Mouse (Mus musculus) lung, postnatal 14 days (tissue): Measurements from ENCODE around the gene Prlh.
A peak's percentile ranks its signal among the peaks of the same experiment; 100 is the strongest.

Experiments used
- DNase-seq: peaks from one replicate; pipeline ENCODE4 v3.0.0; 2021

Prlh gene

DNA sequence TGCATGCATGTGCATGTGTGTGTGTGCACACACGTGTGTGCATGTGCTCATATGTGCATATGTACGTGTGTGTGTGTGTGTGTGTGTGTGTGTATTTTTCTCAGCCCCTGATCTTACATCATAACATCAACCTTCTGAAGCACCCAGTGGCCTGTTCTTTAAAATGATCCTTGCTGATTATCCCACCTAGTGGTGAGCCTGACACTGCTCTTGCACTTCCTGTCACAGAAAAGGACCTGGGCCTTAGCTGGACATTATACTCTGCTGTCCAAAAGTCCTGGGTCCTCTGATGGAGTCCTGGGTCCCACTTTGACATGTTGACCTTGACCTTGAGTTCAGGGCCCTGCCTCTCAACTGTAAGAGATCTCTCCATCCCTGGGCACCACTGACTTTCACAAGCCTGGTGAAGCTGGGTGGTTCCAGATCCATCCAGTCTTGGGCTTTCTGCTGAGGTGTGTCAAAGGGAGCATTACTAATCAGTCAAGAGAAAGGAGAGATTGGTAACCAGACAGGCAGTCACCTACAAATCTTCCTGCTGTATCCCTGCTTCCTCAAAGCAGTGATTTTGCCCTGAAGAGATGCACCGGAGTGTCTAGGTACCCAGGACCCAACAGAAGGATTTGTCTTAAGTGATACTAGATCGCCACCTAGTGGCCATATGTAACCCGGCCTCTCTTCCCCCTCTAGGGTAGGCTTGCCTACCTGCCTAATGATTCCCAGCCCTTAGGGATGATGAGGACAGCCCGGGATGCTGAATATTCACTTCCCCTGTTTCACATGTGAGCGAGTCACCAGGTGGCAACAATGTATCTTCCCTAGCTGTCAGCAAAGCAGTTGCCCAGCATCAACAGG, 3.6 kb downstream of the Prlh start:
- peak; percentile 77 for DNase-seq

DNA sequence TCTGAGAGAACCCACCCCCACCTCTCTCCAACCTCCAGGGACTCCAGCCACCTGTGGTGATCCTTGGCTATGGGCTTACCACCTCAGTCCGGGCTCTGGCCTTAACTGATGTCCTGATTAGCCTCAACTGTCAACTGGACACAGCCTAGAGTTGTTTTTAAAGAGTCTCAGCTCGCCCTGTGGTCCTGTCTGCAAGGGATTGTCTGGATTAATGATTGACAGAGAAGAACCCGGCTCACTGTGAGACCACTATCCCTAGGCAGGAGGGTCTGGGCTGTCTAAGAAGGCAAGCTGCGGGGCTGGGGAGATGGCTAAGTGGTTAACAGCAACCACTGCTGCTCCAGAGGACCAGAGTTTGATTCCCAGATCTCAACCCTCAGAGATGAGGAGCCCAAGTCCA, 9.6 kb downstream of the Prlh start:
- DNase-seq: no peak

DNA sequence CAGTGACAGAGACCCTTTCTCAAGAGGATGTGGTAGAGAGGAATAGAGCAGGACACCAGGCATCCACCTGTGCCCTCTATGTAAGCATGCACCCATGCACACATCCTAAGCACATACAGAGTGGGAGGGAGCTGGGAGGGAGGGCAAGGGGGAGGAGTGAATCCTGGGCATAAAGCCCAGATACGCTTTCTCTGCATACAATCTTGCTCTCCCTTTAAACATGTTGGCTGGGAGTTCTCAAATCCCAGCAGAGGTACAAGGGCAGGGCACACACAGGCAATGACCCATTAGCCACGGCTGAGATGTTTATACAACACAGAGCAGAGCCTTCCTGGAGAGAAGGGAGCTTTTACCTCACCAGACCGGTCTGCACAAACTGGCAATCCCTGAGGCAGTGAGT, 10.1 kb downstream of the Prlh start:
- no peak for DNase-seq

- peak; percentile 65 for DNase-seq
These were observed 14.7 kb downstream of the Prlh start for GRCm38 (mm10) chr1:90967583-90967982.

GRCm38 (mm10) chr1:90968649-90969048, 15.7 kb downstream of the Prlh start:
- DNase-seq: no peak

DNA sequence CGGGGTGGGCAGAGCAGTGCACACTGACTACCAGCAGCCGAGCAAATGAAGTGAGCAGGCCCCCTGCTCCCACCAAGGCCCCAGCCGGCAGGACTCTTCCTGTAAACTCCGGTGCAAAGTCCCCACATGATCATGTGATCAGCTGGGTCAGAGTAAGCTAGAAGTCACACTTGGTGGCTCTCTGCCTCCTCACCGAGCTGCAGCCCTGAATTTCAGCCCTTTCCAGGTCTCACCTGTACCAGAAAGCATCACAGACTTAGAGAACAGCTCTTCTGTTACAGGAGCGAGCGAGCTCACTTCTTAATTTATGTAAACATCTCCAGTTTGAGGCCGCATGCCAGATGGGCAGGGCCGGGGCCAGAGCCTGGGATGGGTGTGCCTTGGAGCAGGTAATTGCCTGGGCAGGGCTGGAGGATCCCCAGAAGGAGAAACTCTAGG, 16.5 kb downstream of the Prlh start, which contains the start of gene Rab17:
Rab17 (minus strand) TSS at position 315 of the 438 bp plus-strand sequence.
- DNase-seq: peak; percentile 74

GRCm38 (mm10) chr1:90969881-90970390, 17.0 kb downstream of the Prlh start:
- no peak for DNase-seq

DNA sequence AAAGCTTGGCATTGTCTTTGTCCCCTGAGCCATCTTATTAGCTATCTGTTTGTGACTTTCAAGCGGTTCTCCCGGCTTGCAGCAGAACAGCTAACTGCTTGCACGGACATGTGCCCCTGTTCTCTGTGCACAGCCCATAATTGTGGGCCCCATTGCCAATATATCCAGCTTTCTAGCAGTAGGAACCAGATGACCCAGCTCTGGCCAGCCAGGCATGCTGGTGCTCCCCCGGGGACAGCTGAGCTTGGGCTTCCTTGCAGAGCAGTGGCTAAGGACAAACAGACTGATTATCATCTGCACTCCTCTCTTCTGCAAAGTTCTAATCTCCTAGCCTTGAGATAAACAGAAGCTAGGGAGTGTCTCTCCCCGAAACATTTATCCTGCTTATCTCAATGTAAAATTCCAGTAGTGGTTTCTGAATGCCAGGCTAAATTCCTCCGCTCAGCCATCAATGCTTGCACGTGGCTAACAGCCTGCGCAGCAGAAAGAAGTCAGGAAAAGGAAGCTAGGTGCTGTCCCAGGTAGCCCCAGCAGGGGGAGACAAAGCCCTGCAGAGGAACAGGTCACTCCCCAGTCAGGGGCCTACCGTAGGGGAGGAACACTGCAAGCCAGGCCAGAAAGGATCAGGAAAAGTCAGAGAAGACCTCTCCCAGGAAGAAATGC, 20.1 kb downstream of the Prlh start:
- peak; percentile 98 for DNase-seq

DNA sequence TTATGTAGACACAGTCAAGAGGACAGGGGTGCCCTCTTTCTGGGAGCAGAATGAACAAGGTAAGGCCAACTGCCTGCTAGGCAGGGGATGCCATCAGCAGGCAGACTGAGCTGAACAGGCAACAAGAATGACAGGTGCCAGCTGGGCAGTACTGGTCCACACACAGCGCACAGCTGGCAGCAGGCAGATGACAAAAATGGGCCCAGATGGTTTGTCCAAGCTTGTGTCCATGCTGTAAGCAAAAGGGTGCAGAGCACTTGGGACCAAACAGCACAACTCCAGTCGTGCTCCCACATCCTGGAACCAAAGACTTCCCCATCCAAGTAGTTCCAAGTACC, 20.6 kb downstream of the Prlh start:
- DNase-seq: no peak

GRCm38 (mm10) chr1:90974906-90975649, 22.2 kb downstream of the Prlh start:
- peak; percentile 25 for DNase-seq

- no peak for DNase-seq
These were observed 23.1 kb downstream of the Prlh start for GRCm38 (mm10) chr1:90975960-90976359.

DNA sequence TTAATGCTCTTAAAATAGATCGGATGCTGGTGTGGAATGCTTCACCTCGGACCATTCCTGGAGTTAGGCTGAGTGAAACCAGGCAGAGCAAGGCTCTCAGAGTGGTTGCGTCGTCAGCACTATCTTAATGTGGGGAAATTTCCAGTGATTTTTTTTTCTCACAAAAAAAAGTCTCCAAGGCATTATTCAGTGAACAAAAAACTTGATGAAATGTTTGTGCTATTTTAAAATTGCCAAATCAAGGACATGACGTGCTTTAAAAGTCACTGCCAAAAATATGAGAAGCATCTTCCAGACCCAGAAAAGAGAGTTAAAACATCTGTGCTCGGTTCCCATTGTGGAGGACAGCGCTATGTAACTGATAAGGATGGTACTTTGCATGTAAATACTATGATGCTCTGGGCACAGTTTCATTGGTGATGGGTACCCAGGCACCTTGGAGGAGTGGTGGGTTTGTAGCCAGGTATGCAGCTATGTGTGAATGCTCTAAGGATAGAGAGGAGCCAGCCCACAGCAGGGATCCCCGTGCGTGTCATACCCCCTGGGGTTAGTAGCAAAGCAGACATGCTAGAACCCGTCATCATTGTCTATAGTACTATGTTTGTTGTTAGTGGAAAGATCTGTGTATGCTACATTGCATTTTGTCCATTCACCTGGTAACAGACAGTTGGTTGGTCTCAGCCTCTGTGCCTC, 27.9 kb downstream of the Prlh start:
- DNase-seq: no peak

GRCm38 (mm10) chr1:90981346-90981745, 28.4 kb downstream of the Prlh start:
- DNase-seq: no peak

DNA sequence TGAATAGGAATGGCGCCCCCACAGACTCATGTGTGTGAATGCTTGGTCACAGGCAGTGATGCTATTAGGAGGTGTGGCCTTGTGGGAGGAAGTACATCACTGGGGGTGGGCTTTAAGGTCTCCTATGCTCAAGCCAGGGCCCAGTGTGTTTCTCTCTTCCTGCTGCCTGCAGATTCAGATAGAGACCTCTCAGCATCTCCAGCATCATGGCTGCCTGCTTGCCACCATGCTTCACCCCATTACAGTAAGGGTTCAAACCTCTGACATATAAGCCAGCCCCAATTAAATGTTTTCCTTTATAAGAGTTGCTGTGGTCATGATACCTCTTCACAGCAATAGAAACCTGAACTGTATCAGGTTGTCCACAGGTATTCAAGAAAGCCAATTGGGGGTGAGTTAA, 43.0 kb downstream of the Prlh start:
- DNase-seq: no peak

GRCm38 (mm10) chr1:90997136-90997535, 44.2 kb downstream of the Prlh start:
- no peak for DNase-seq

DNA sequence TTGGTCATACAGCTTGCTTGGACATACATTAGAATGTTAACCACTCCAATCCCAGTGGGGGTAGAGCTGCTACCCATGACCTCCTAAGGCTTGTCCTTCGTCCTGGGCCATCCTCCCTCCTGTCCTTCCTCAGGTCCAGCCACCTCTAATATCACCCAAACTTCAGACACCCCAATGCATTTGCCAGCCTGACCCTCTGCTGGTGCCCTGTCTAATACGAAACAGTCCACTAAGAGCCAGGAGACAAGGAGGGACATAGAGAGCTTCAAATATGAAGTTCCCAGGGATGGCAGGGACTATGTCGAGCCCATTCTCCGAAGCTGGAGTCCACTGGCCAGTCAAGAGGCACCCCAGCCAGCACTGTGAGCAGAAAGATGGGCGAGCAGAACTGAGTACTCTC, 44.7 kb downstream of the Prlh start:
- DNase-seq: no peak

DNA sequence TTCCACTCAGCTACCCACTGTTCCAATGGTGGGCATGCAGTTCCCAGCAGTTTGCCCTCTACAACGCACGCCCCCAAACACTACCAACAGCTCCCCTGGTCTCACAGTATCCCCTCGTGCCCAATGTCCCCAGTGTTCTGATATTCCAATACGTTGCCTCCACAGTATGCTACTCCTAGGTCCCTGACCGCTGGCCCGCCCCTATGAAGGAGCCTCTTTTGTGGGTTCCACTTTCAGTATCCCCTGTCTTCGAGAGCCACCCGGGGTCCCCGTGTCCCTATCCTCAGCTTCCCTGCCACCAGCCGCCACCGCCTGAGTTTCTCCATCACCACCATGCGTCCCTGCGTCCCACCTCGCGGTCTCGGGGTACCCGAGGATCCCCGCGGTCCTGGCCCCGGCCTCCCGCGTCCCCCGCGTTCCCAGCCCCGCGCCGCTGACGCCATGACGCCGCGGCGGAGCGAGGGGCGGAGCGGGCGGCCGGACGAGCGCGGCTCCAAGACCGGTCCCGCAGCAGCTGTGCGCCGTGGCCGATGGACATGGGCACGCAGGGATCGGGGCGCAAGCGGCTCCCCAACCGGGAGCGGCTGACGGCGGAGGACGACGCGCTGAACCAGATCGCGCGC, 45.5 kb downstream of the Prlh start, which contains the start of gene Lrrfip1:
Lrrfip1 (plus strand) TSS at position 470 of the 623 bp plus-strand sequence.
- peak; percentile 54 for DNase-seq

DNA sequence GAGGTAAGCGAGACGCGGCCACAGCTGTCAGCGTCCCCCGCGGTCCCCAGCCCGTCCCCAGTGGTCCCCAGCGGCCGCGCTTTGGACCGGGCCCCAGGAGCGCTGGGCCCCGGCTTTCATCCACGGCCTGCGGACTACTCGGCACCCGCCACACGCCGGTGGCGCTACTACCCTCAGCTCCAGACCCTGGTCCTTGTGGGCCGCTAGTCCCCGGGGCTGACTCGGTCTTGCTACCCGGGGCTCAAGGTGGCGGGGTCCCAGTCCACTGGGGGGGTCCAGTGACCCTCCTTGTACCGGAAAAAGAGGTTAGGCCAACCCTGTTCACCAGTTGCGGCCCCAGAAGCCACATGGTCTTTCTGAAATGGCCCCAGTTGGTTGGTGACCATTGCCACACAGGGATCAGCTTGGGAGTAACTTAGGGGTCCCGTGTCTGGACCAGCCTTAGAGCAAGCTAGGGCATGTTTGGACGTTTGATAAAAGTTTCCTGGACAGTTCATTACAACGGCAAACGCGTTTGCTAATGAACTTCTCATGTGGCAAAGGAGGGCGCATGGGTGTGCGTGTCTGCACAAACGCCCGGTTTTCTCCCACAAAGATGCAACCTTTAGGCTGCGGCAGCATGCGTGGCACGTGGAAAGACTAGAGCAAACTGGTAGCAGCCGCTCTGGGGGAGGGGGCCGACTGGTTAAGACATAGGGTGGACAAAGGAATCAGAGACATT, 46.1 kb downstream of the Prlh start:
- DNase-seq: peak; percentile 19

DNA sequence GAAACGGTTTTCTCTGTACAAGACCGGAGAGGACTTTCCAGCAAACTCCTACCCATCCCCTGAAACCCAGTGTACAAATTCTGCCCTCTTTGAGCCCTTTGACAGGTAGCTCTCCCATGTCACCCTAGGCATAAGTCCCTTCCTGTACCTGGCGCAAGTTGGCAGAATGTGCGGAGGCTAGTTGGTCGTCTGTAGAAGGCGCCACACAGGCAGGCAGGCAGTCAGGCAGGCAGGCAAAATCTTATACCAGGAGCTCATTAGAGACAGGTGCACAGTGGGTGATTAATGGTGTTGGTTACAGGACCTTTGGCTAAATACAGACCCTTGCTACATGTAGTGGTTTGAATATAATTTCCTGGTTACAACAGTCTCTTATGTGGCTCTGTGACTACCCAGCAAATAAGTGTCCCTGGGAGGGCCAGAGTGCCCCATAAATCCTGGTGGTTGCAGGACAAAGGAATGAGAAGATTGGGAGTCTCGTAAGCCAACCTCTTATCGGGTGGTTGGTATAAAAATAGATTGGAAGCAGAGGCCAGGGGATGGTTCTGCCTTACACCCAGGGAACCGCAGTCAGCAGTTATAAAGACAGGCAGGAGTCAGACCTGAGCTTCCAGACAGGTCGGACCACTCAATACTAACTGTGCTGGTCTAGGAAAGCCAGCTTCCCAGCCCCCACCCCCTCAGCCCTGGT, 47.1 kb downstream of the Prlh start:
- DNase-seq: no peak

GRCm38 (mm10) chr1:91001101-91001500, 48.2 kb downstream of the Prlh start:
- DNase-seq: no peak
